Mouse (Mus musculus): ENCODE measurements around the gene Prex1. TPM values are rescaled to one million over a fixed set of nuclear protein-coding genes. Genes with fewer than 3 reads are reported as not detected.
A peak's percentile ranks its signal among the peaks of the same experiment; 100 is the strongest.
"Not testable (repeated sequence)": the region's sequence is repeated elsewhere in the genome, so short reads cannot be mapped to it uniquely, and the experiment has no call there.

Prex1 gene
- total RNA-seq (2014; fragmentation: Nextera tagmentation) (29.4 and 39.0 TPM in 2 replicates), total RNA-seq (2017) (13.4 and 15.6 TPM in 2 replicates)

GRCm38 (mm10) chr2:166713690-166714426 is at the start of gene Prex1:
Prex1 (minus strand) TSS chr2:166713832.
- ATAC-seq (replicated peaks; ENCODE audit: poor library complexity, severe bottlenecking), result peak; percentile 73

GRCm38 (mm10) chr2:166757969-166758368 is 44.3 kb upstream of the Prex1 start:
- no peak for ATAC-seq (replicated peaks; ENCODE audit: poor library complexity, severe bottlenecking)

GRCm38 (mm10) chr2:166754760-166755159 is 41.1 kb upstream of the Prex1 start:
- ATAC-seq (replicated peaks; ENCODE audit: poor library complexity, severe bottlenecking), result peak; percentile 44

- ATAC-seq (replicated peaks; ENCODE audit: poor library complexity, severe bottlenecking), result peak; percentile 47
Measured at GRCm38 (mm10) chr2:166754194-166754593, 40.6 kb upstream of the Prex1 start.

GRCm38 (mm10) chr2:166750620-166751191 is 37.1 kb upstream of the Prex1 start:
- ATAC-seq (replicated peaks; ENCODE audit: poor library complexity, severe bottlenecking), result no peak

- peak; percentile 4; the same call in 1 of the 2 replicates for ATAC-seq (replicated peaks; ENCODE audit: poor library complexity, severe bottlenecking)
Measured at GRCm38 (mm10) chr2:166746261-166746913, 32.8 kb upstream of the Prex1 start.

GRCm38 (mm10) chr2:166745849-166746248 is 32.2 kb upstream of the Prex1 start:
- peak; percentile 70 for ATAC-seq (replicated peaks; ENCODE audit: poor library complexity, severe bottlenecking)

GRCm38 (mm10) chr2:166744433-166744832 is 30.8 kb upstream of the Prex1 start:
- peak; percentile 54 for ATAC-seq (replicated peaks; ENCODE audit: poor library complexity, severe bottlenecking)

- ATAC-seq (replicated peaks; ENCODE audit: poor library complexity, severe bottlenecking), result no peak
Measured at GRCm38 (mm10) chr2:166743504-166743903, 29.9 kb upstream of the Prex1 start.

- no peak for ATAC-seq (replicated peaks; ENCODE audit: poor library complexity, severe bottlenecking)
Measured at GRCm38 (mm10) chr2:166741445-166741844, 27.8 kb upstream of the Prex1 start.

- ATAC-seq (replicated peaks; ENCODE audit: poor library complexity, severe bottlenecking), result 0 out of 2 replicates have a peak, but pooled peaks have one; percentile 26
Measured at GRCm38 (mm10) chr2:166740396-166740795, 26.8 kb upstream of the Prex1 start.

GRCm38 (mm10) chr2:166737307-166737706 is 23.7 kb upstream of the Prex1 start:
- ATAC-seq (replicated peaks; ENCODE audit: poor library complexity, severe bottlenecking), result no peak

GRCm38 (mm10) chr2:166735469-166736001 is 21.9 kb upstream of the Prex1 start:
- no peak for ATAC-seq (replicated peaks; ENCODE audit: poor library complexity, severe bottlenecking)

GRCm38 (mm10) chr2:166732860-166733259 is 19.2 kb upstream of the Prex1 start:
- peak; percentile 41 for ATAC-seq (replicated peaks; ENCODE audit: poor library complexity, severe bottlenecking)

- peak; percentile 33 for ATAC-seq (replicated peaks; ENCODE audit: poor library complexity, severe bottlenecking)
Measured at GRCm38 (mm10) chr2:166732146-166732545, 18.5 kb upstream of the Prex1 start.

- ATAC-seq (replicated peaks; ENCODE audit: poor library complexity, severe bottlenecking), result not testable (repeated sequence)
Measured at GRCm38 (mm10) chr2:166731102-166731883, 17.7 kb upstream of the Prex1 start.

GRCm38 (mm10) chr2:166730567-166730915 is 16.9 kb upstream of the Prex1 start:
- no peak for ATAC-seq (replicated peaks; ENCODE audit: poor library complexity, severe bottlenecking)

- ATAC-seq (replicated peaks; ENCODE audit: poor library complexity, severe bottlenecking), result peak; percentile 75
Measured at GRCm38 (mm10) chr2:166729656-166730566, 16.3 kb upstream of the Prex1 start.

GRCm38 (mm10) chr2:166729045-166729444 is 15.4 kb upstream of the Prex1 start:
- ATAC-seq (replicated peaks; ENCODE audit: poor library complexity, severe bottlenecking), result no peak

All from granulocyte monocyte progenitor cell, adult 5-6 weeks (primary cell).